Mouse (Mus musculus): Measurements from ENCODE around the gene Rpl13. TPM values are rescaled to one million over a fixed set of nuclear protein-coding genes. Genes with fewer than 3 reads are reported as not detected.
A peak's percentile ranks its signal among the peaks of the same experiment; 100 is the strongest.

Gene Rpl13
- polyA plus RNA-seq, 1 experiment: 615 TPM

- Histone ChIP-seq H3K4me3 (ENCODE audit: insufficient read depth, low read depth, low read length) (no peak overlapping the region), H3K27ac (replicated peaks; ENCODE audit: low read depth, low read length) (no peak overlapping the region), H3K4me1 (ENCODE audit: control insufficient read depth, insufficient read depth, insufficient read length, low read length) (peaks cover 1% of the 10 kb centered on the region)
These were observed 20.5 kb downstream of the Rpl13 start for GRCm38 (mm10) chr8:123122670-123123069.

- Histone ChIP-seq H3K4me3 (ENCODE audit: insufficient read depth, low read depth, low read length) (peak overlapping the region; percentile 10), H3K27ac (replicated peaks; ENCODE audit: low read depth, low read length) (no peak overlapping the region), H3K4me1 (ENCODE audit: control insufficient read depth, insufficient read depth, insufficient read length, low read length) (no peaks in the 10 kb centered on the region)
These were observed 24.2 kb downstream of the Rpl13 start for GRCm38 (mm10) chr8:123126193-123126816.

- H3K27ac ChIP-seq (replicated peaks; ENCODE audit: low read depth, low read length): no peak overlapping the region; the same call in 1 of the 2 replicates
- no peaks in the 10 kb centered on the region for H3K4me1 ChIP-seq (ENCODE audit: control insufficient read depth, insufficient read depth, insufficient read length, low read length)
- H3K4me3 ChIP-seq (ENCODE audit: insufficient read depth, low read depth, low read length): no peak overlapping the region
These were observed 28.9 kb downstream of the Rpl13 start for GRCm38 (mm10) chr8:123131041-123131440.

- no peaks in the 10 kb centered on the region for H3K4me1 ChIP-seq (ENCODE audit: control insufficient read depth, insufficient read depth, insufficient read length, low read length)
- H3K4me3 ChIP-seq (ENCODE audit: insufficient read depth, low read depth, low read length): no peak overlapping the region
- H3K27ac ChIP-seq (replicated peaks; ENCODE audit: low read depth, low read length): no peak overlapping the region
These were observed 30.8 kb downstream of the Rpl13 start for GRCm38 (mm10) chr8:123132953-123133352.

- Histone ChIP-seq H3K4me3 (ENCODE audit: insufficient read depth, low read depth, low read length) (no peak overlapping the region), H3K27ac (replicated peaks; ENCODE audit: low read depth, low read length) (no peak overlapping the region), H3K4me1 (ENCODE audit: control insufficient read depth, insufficient read depth, insufficient read length, low read length) (no peaks in the 10 kb centered on the region)
These were observed 32.1 kb downstream of the Rpl13 start for GRCm38 (mm10) chr8:123134149-123134713.

GRCm38 (mm10) chr8:123135406-123135805, 33.3 kb downstream of the Rpl13 start:
- H3K4me3 ChIP-seq (ENCODE audit: insufficient read depth, low read depth, low read length): no peak overlapping the region
- H3K4me1 ChIP-seq (ENCODE audit: control insufficient read depth, insufficient read depth, insufficient read length, low read length): no peaks in the 10 kb centered on the region
- no peak overlapping the region for H3K27ac ChIP-seq (replicated peaks; ENCODE audit: low read depth, low read length)

- Histone ChIP-seq H3K27ac (replicated peaks; ENCODE audit: low read depth, low read length) (no peak overlapping the region), H3K4me3 (ENCODE audit: insufficient read depth, low read depth, low read length) (no peak overlapping the region), H3K4me1 (ENCODE audit: control insufficient read depth, insufficient read depth, insufficient read length, low read length) (no peaks in the 10 kb centered on the region)
These were observed 33.7 kb downstream of the Rpl13 start for GRCm38 (mm10) chr8:123135806-123136205.

- no peak overlapping the region for H3K4me3 ChIP-seq (ENCODE audit: insufficient read depth, low read depth, low read length)
- H3K4me1 ChIP-seq (ENCODE audit: control insufficient read depth, insufficient read depth, insufficient read length, low read length): no peaks in the 10 kb centered on the region
- no peak overlapping the region for H3K27ac ChIP-seq (replicated peaks; ENCODE audit: low read depth, low read length)
These were observed 34.1 kb downstream of the Rpl13 start for GRCm38 (mm10) chr8:123136287-123136686.

GRCm38 (mm10) chr8:123137645-123138077, 35.5 kb downstream of the Rpl13 start:
- no peak overlapping the region for H3K27ac ChIP-seq (replicated peaks; ENCODE audit: low read depth, low read length)
- no peak overlapping the region for H3K4me3 ChIP-seq (ENCODE audit: insufficient read depth, low read depth, low read length)
- H3K4me1 ChIP-seq (ENCODE audit: control insufficient read depth, insufficient read depth, insufficient read length, low read length): peaks cover 3% of the 10 kb centered on the region; the same call in 1 of the 2 replicates

GRCm38 (mm10) chr8:123138741-123139140, 36.6 kb downstream of the Rpl13 start:
- Histone ChIP-seq H3K4me1 (ENCODE audit: control insufficient read depth, insufficient read depth, insufficient read length, low read length) (peaks cover 3% of the 10 kb centered on the region; the same call in 1 of the 2 replicates), H3K4me3 (ENCODE audit: insufficient read depth, low read depth, low read length) (no peak overlapping the region)

GRCm38 (mm10) chr8:123141741-123142462, 39.8 kb downstream of the Rpl13 start:
- Histone ChIP-seq H3K4me3 (ENCODE audit: insufficient read depth, low read depth, low read length) (no peak overlapping the region), H3K27ac (replicated peaks; ENCODE audit: low read depth, low read length) (peak overlapping the region; percentile 53), H3K4me1 (ENCODE audit: control insufficient read depth, insufficient read depth, insufficient read length, low read length) (peaks cover 3% of the 10 kb centered on the region; the same call in 1 of the 2 replicates)

More at GRCm38 (mm10) chr8:123138741-123139140, 36.6 kb downstream of the Rpl13 start:
- H3K27ac ChIP-seq (replicated peaks; ENCODE audit: low read depth, low read length): no peak overlapping the region

- no peak overlapping the region for H3K4me3 ChIP-seq (ENCODE audit: insufficient read depth, low read depth, low read length)
- H3K4me1 ChIP-seq (ENCODE audit: control insufficient read depth, insufficient read depth, insufficient read length, low read length): peaks cover 3% of the 10 kb centered on the region; the same call in 1 of the 2 replicates
- H3K27ac ChIP-seq (replicated peaks; ENCODE audit: low read depth, low read length): no peak overlapping the region
These were observed 43.1 kb downstream of the Rpl13 start for GRCm38 (mm10) chr8:123145279-123145678.

- Histone ChIP-seq H3K27ac (replicated peaks; ENCODE audit: low read depth, low read length) (0 out of 2 replicates have a peak overlapping the region, but pooled peaks have one; percentile 8), H3K4me3 (ENCODE audit: insufficient read depth, low read depth, low read length) (no peak overlapping the region), H3K4me1 (ENCODE audit: control insufficient read depth, insufficient read depth, insufficient read length, low read length) (peaks cover 5% of the 10 kb centered on the region)
These were observed 44.2 kb downstream of the Rpl13 start for GRCm38 (mm10) chr8:123146390-123146789.

GRCm38 (mm10) chr8:123150737-123151171, 48.6 kb downstream of the Rpl13 start:
- H3K27ac ChIP-seq (replicated peaks; ENCODE audit: low read depth, low read length): no peak overlapping the region
- H3K4me3 ChIP-seq (ENCODE audit: insufficient read depth, low read depth, low read length): no peak overlapping the region
- peaks cover 2% of the 10 kb centered on the region; the same call in 1 of the 2 replicates for H3K4me1 ChIP-seq (ENCODE audit: control insufficient read depth, insufficient read depth, insufficient read length, low read length)
